Mouse (Mus musculus): ENCODE measurements around the gene Acp2.

- TF ChIP-seq CTCF (IDR thresholded peaks at IDR 0.05; ENCODE audit: low read depth, low read length) (no peak), TAL1 (conservative IDR thresholded peaks at IDR 0.05; ENCODE audit: low read depth, low read length) (no peak), GATA2 (IDR thresholded peaks at IDR 0.05; ENCODE audit: borderline replicate concordance, low read depth, low read length) (no peak), POLR2AphosphoS5 (IDR thresholded peaks at IDR 0.05; ENCODE audit: insufficient replicate concordance, low read depth, low read length) (no peak)
Observed at GRCm38 (mm10) chr2:91252512-91252911, 49.8 kb downstream of the Acp2 start.
